Mouse (Mus musculus) liver, postnatal 0 days (tissue): ENCODE measurements at regions not wholly inside any gene's neighbourhood (a gene's known extent, or its start where the extent isn't known, plus 50 kb on each side); places are given as distances from the start of the nearest gene placed in this dataset.

Experiments used
- CTCF ChIP-seq: sonication (generic); IDR thresholded peaks from 2 replicates; pipeline ENCODE4 v1.5.1; 2016; ENCODE audit warnings: antibody characterized with exemption, low read depth
- EP300 ChIP-seq: IDR thresholded peaks from 2 replicates; pipeline ENCODE4 v1.6.1; 2016; ENCODE audit warnings: antibody characterized with exemption, low read depth, mild to moderate bottlenecking

DNA sequence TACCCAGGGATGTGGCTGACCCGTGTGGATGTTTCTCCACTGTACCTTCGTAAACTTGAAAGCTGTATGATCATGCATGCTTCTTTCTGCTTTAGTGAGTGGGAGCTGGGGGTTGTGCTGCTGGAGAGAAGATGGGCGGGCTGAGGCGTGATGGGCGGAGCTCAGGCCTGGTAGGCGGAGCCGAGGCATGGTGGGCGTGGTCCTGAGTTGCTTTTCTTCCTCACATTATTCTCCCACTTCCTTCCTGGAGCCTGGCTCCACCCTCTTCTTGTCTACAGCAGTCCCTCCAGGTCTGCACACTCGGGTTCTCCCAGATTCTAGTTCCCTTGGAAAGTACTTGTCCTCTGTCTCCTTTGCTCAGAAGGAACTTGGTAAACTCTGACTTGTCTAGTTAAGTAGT, 79.6 kb downstream of the Adra2a start:
- no peak for TF ChIP-seq CTCF
- TF ChIP-seq EP300, result no peak
